Mouse (Mus musculus): ENCODE results near the gene Ddx58. TPM values are rescaled to one million over a fixed set of nuclear protein-coding genes. Genes with fewer than 3 reads are reported as not detected.

Ddx58 gene
- polyA plus RNA-seq, 1 experiment from 2014 or later: 5.7 TPM

GRCm38 (mm10) chr4:40172336-40172735 is 67.3 kb downstream of the Ddx58 start:
- peaks cover 40% of the 10 kb centered on the region for H3K36me3 ChIP-seq
- no peaks in the 10 kb centered on the region for H3K27me3 ChIP-seq
- 89% methylated on average over 2 of the region's 2 CpGs for WGBS
- H3K27ac ChIP-seq (replicated peaks): no peak overlapping the region
- no peaks in the 10 kb centered on the region for H3K4me1 ChIP-seq
- H3K4me3 ChIP-seq: no peak overlapping the region
- no peak overlapping the region for H3K9ac ChIP-seq (replicated peaks)
- no peak overlapping the region for H3K4me2 ChIP-seq (replicated peaks)
- H3K9me3 ChIP-seq: no peaks in the 10 kb centered on the region
- no peak for ATAC-seq (ENCODE audit: low FRiP score, low read depth)

GRCm38 (mm10) chr4:40171477-40171876 is 68.2 kb downstream of the Ddx58 start:
- WGBS: 88% methylated on average over 4 of the region's 4 CpGs
- Histone ChIP-seq H3K9ac (replicated peaks) (no peak overlapping the region), H3K4me2 (replicated peaks) (no peak overlapping the region), H3K9me3 (no peaks in the 10 kb centered on the region), H3K27ac (replicated peaks) (no peak overlapping the region), H3K4me1 (no peaks in the 10 kb centered on the region), H3K27me3 (no peaks in the 10 kb centered on the region), H3K4me3 (no peak overlapping the region), H3K36me3 (peaks cover 46% of the 10 kb centered on the region)
- ATAC-seq (ENCODE audit: low FRiP score, low read depth): no peak

GRCm38 (mm10) chr4:40163646-40164045 is 76.0 kb downstream of the Ddx58 start:
- H3K9me3 ChIP-seq: peaks cover 5% of the 10 kb centered on the region
- WGBS: 84% methylated on average over 10 of the region's 10 CpGs
- ATAC-seq (ENCODE audit: low FRiP score, low read depth): no peak
- H3K27me3 ChIP-seq: no peaks in the 10 kb centered on the region
- H3K27ac ChIP-seq (replicated peaks): no peak overlapping the region
- H3K4me2 ChIP-seq (replicated peaks): no peak overlapping the region
- peaks cover 31% of the 10 kb centered on the region for H3K36me3 ChIP-seq
- H3K9ac ChIP-seq (replicated peaks): no peak overlapping the region
- H3K4me1 ChIP-seq: no peaks in the 10 kb centered on the region
- H3K4me3 ChIP-seq: no peak overlapping the region

GRCm38 (mm10) chr4:40160591-40161434 is 78.8 kb downstream of the Ddx58 start:
- WGBS: 95% methylated on average over 8 of the region's 8 CpGs
- H3K4me1 ChIP-seq: 0 out of 2 replicates have a peak, but pooled peaks cover 3% of the 10 kb centered on the region

GRCm38 (mm10) chr4:40158224-40158540 is 81.4 kb downstream of the Ddx58 start:
- Histone ChIP-seq H3K4me2 (replicated peaks) (no peak overlapping the region), H3K36me3 (peaks cover 4% of the 10 kb centered on the region; the same call in 1 of the 2 replicates)

More at GRCm38 (mm10) chr4:40160591-40161434, 78.8 kb downstream of the Ddx58 start:
- no peak overlapping the region for H3K4me2 ChIP-seq (replicated peaks)
- no peak overlapping the region for H3K27ac ChIP-seq (replicated peaks)
- H3K4me3 ChIP-seq: no peak overlapping the region
- H3K9ac ChIP-seq (replicated peaks): no peak overlapping the region
- ATAC-seq (ENCODE audit: low FRiP score, low read depth): no peak
- H3K27me3 ChIP-seq: no peaks in the 10 kb centered on the region
- H3K36me3 ChIP-seq: peaks cover 14% of the 10 kb centered on the region; the same call in 1 of the 2 replicates
- peaks cover 5% of the 10 kb centered on the region for H3K9me3 ChIP-seq

GRCm38 (mm10) chr4:40157500-40158223 is 82.0 kb downstream of the Ddx58 start:
- Histone ChIP-seq H3K27ac (replicated peaks) (no peak overlapping the region), H3K4me3 (no peak overlapping the region), H3K4me1 (0 out of 2 replicates have a peak, but pooled peaks cover 3% of the 10 kb centered on the region), H3K4me2 (replicated peaks) (no peak overlapping the region), H3K27me3 (no peaks in the 10 kb centered on the region), H3K9me3 (peaks cover 5% of the 10 kb centered on the region), H3K9ac (replicated peaks) (no peak overlapping the region), H3K36me3 (peaks cover 4% of the 10 kb centered on the region; the same call in 1 of the 2 replicates)
- ATAC-seq (ENCODE audit: low FRiP score, low read depth): no peak
- WGBS: 81% methylated on average over 5 of the region's 5 CpGs

More at GRCm38 (mm10) chr4:40158224-40158540, 81.4 kb downstream of the Ddx58 start:
- H3K27me3 ChIP-seq: no peaks in the 10 kb centered on the region
- peaks cover 5% of the 10 kb centered on the region for H3K9me3 ChIP-seq
- no peak overlapping the region for H3K9ac ChIP-seq (replicated peaks)
- no peak for ATAC-seq (ENCODE audit: low FRiP score, low read depth)
- H3K4me3 ChIP-seq: no peak overlapping the region
- 91% methylated on average over 5 of the region's 5 CpGs for WGBS
- 0 out of 2 replicates have a peak, but pooled peaks cover 3% of the 10 kb centered on the region for H3K4me1 ChIP-seq
- no peak overlapping the region for H3K27ac ChIP-seq (replicated peaks)

- Histone ChIP-seq H3K9ac (replicated peaks) (no peak overlapping the region), H3K4me3 (no peak overlapping the region), H3K4me2 (replicated peaks) (no peak overlapping the region), H3K4me1 (0 out of 2 replicates have a peak, but pooled peaks cover 3% of the 10 kb centered on the region), H3K9me3 (peaks cover 5% of the 10 kb centered on the region), H3K27ac (replicated peaks) (no peak overlapping the region), H3K36me3 (peaks cover 4% of the 10 kb centered on the region; the same call in 1 of the 2 replicates), H3K27me3 (no peaks in the 10 kb centered on the region)
- ATAC-seq (ENCODE audit: low FRiP score, low read depth): no peak
- 66% methylated on average over 18 of the region's 18 CpGs for WGBS
Measured at GRCm38 (mm10) chr4:40156582-40157499, 82.8 kb downstream of the Ddx58 start.

GRCm38 (mm10) chr4:40156153-40156552 is 83.5 kb downstream of the Ddx58 start:
- no peak for ATAC-seq (ENCODE audit: low FRiP score, low read depth)
- Histone ChIP-seq H3K9ac (replicated peaks) (no peak overlapping the region), H3K4me2 (replicated peaks) (no peak overlapping the region), H3K36me3 (peaks cover 4% of the 10 kb centered on the region; the same call in 1 of the 2 replicates), H3K4me3 (no peak overlapping the region), H3K9me3 (peaks cover 5% of the 10 kb centered on the region), H3K4me1 (0 out of 2 replicates have a peak, but pooled peaks cover 3% of the 10 kb centered on the region), H3K27me3 (no peaks in the 10 kb centered on the region), H3K27ac (replicated peaks) (no peak overlapping the region)
- 65% methylated on average over 2 of the region's 2 CpGs for WGBS

- 0 out of 2 replicates have a peak, but pooled peaks cover 3% of the 10 kb centered on the region for H3K4me1 ChIP-seq
- ATAC-seq (ENCODE audit: low FRiP score, low read depth): no peak
- H3K4me2 ChIP-seq (replicated peaks): no peak overlapping the region
- H3K9ac ChIP-seq (replicated peaks): no peak overlapping the region
- H3K27me3 ChIP-seq: no peaks in the 10 kb centered on the region
- H3K4me3 ChIP-seq: no peak overlapping the region
- H3K27ac ChIP-seq (replicated peaks): no peak overlapping the region
- 90% methylated on average over 13 of the region's 13 CpGs for WGBS
- no peaks in the 10 kb centered on the region for H3K36me3 ChIP-seq
- peaks cover under 1% of the 10 kb centered on the region for H3K9me3 ChIP-seq
Measured at GRCm38 (mm10) chr4:40155467-40155999, 84.1 kb downstream of the Ddx58 start.

- ATAC-seq (ENCODE audit: low FRiP score, low read depth): no peak
- Histone ChIP-seq H3K36me3 (no peaks in the 10 kb centered on the region), H3K27ac (replicated peaks) (no peak overlapping the region), H3K9me3 (no peaks in the 10 kb centered on the region), H3K4me2 (replicated peaks) (no peak overlapping the region), H3K4me3 (no peak overlapping the region), H3K9ac (replicated peaks) (no peak overlapping the region), H3K27me3 (no peaks in the 10 kb centered on the region), H3K4me1 (0 out of 2 replicates have a peak, but pooled peaks cover 3% of the 10 kb centered on the region)
- 93% methylated on average over 4 of the region's 4 CpGs for WGBS
Measured at GRCm38 (mm10) chr4:40154751-40155150, 84.9 kb downstream of the Ddx58 start.
